Mouse (Mus musculus) CD4-positive, CD25-positive, alpha-beta regulatory T cell, adult 4 months (primary cell): ENCODE results near the gene Mcf2l. TPM values are rescaled to one million over a fixed set of nuclear protein-coding genes. Genes with fewer than 3 reads are reported as not detected.

Experiments
- ATAC-seq: one replicate; pipeline ENCODE4 v1.8.0; 2017
- polyA plus RNA-seq, 2 experiments: library from polyadenylated mRNA; unstranded; fragments of 100-300 nt; shearing (Covaris generic); gene quantifications; one replicate each; pipeline ENCODE4 v1.2.1; 2017

Gene Mcf2l
- polyA plus RNA-seq, 2 experiments from 2014 or later: 0.65 TPM; not detected in 1

DNA sequence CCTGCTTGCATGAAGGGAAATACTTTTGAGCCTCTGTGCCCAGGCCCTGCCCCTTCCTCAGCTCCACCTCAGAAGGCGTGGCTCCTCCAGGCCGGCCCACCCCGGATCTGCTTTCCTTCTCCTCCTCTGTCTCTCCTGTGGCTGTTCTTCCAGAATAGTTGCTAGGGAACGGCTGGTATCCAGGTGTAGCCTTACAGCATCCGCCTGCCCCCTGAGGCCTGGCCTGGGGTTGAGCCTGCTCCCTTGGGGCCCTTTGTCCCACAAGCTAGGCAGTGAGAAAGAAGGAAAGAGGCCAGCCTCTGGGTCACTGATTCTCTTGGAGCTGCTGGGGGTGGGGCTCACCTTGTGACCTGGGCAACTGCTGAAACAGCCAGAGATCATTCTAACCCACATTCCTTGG lies 38.4 kb downstream of the Mcf2l start:
- no peak for ATAC-seq

DNA sequence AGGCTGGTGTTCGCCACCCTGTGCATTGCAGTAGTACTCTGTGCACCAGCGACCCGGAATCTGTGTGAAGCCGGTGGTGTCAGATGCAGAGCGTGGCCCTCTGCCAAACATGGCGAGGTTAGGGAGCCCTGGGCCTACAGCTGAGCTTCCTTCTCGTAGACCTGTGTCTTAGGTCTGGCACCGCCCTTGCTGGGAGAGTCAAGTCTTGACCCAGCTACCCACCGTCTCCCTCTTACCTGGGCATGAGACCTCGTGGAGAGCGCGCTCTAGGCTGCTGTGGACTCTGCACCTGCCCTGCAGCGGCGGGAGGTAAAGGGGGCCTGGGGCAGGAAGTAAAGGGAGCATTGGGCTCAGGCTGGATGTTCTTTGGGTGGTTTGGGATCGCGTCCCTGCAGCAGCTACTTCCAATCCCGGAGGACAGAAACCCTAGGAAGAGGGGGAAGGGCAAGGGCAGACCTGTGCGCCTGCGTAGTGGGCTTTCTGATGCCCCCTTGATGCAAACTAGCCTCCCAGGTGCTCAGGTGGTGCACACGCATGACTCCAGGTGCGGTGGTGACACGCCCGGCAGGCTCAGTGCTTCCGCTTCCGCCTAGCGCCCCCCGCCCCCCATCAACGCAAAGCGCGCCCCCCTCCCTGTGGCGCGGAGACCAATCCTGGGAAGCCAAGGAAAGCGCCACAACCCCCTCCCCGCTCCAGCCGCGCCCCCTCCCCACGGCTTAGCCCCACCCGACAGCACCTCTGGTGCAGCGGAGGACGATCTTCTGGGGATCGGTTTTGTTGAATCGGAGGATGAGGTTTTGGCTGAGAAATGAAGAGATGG lies 41.8 kb downstream of the Mcf2l start:
- no peak for ATAC-seq

GRCm38 (mm10) chr8:12916156-12916900 lies 42.7 kb downstream of the Mcf2l start:
- ATAC-seq: no peak

DNA sequence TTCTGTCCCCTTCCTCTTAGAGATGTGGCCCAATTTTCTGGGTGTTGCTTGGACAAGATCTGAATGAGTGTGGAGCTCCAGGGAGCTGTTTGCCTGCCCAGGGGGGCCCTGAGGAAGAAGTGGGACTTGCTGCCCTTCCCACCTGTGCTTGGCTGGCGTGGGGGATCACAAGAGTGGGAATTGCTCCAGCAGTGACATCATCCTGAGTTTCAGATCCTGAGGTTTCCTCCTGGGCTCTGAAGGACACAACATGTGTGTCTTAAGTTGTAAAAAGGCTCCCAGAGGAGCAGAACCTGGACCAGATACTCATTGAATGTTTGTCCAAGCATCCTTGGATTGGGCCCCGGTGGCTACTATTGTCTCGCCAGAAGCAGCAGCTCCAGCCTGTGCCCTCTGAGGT lies 43.4 kb downstream of the Mcf2l start:
- no peak for ATAC-seq

- no peak for ATAC-seq
Observed at GRCm38 (mm10) chr8:12917831-12918230, 44.2 kb downstream of the Mcf2l start.

- no peak for ATAC-seq
Observed at GRCm38 (mm10) chr8:12920599-12920998, 47.0 kb downstream of the Mcf2l start.

DNA sequence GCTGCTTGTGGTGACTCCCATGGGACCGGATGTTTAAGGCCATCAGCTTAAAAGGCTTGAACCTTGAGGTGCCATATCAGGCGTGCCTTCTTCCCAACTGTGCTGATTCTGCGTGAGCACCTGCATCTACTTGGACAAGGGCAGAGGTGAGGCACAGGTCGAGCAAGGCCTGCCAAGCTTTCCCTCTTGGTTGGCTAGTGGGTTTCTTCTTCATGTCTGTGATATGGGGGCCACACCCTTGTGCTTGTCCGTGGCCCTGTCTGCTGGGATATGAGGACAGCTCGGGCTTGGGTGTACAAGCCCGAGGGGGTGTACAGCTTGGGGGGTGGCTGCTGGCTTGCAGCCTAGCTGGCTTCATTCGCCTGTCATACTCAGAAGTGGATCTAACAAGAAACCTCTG lies 51.4 kb downstream of the Mcf2l start:
- ATAC-seq: no peak

DNA sequence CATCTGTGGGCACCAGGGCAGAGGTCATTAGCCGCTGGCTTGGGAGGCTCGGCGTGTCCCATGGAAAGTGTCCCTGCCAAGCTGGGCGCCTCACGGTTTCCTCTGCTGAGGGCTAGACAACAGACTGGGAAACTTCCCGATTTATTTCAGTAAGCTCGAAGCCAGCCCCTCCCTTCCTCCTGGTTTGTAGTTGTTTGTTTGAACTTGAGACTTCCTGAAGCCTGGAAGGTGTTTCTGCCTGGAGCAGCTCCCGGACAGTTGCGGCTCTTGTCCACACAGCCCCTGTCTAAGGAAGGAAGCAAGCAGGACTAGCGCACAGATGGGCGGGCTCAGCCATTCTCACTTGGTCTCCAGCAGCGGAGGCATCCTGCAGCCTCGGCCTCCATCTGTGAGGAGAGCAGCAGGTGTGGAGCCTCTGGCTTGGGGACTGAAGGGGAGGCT lies 52.4 kb downstream of the Mcf2l start:
- ATAC-seq: no peak

GRCm38 (mm10) chr8:12927204-12927983 lies 53.8 kb downstream of the Mcf2l start:
- no peak for ATAC-seq

DNA sequence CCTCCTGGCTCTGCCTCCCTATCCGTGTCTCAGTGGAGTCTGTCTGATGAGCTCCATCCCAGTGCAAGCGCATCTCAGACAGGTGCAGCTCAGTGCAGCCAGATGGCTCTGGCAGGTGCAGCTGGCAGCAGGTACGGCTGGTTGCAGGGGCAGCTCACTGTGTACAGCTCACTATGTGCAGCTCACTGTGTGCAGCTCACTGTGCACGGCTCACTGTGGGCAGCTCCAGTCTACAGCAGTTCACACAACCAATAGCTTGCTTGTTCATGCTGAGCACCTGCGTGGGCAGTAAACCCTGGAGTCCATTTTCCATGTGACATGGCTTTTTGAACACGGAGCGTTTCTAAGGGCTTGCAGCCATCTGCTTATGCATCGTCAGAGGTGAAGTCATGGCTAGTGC lies 54.4 kb downstream of the Mcf2l start:
- no peak for ATAC-seq

DNA sequence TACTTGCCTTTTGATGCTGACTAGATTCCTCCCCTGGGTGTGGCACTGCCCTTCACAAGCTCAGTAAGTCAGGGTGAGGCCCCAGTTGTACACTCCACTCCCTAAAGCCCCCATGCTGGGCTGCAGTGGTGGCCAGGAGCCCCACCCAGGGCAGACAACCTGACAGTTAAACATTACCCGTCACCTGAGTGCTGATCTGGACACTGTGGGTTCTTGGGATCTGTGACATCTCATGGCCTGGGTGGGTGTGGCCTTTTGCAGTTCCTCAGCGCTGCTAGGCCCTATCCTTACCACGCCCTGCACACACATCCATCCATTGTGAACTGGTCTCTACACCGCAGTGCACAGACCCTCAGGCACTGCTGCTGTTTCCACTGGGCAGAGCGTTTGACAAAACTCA lies 55.3 kb downstream of the Mcf2l start:
- no peak for ATAC-seq

GRCm38 (mm10) chr8:12930290-12930689 lies 56.7 kb downstream of the Mcf2l start:
- ATAC-seq: no peak

DNA sequence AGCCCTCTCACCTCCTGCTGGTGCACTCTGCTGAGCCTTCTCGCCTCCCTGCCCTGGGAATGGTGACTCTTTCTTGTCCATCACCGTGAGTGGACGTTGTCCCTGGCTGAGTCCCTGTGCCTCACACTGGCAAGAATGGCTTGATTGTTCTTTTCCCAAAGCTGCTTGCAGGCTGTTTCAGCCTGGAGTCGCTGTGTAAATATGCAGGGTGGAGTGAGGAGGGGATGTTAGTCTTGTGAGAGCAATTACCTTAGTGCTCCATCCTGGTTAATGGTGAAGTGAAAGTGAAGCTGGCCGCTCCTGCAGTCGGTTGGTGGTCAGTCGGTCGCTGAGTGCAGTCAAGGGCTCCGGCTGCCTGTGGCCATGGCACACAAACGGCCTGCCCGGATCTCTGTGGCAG lies 57.8 kb downstream of the Mcf2l start:
- no peak for ATAC-seq

GRCm38 (mm10) chr8:12932520-12932919 lies 58.9 kb downstream of the Mcf2l start:
- no peak for ATAC-seq

- no peak for ATAC-seq
Observed at GRCm38 (mm10) chr8:12933765-12934164, 60.2 kb downstream of the Mcf2l start.

DNA sequence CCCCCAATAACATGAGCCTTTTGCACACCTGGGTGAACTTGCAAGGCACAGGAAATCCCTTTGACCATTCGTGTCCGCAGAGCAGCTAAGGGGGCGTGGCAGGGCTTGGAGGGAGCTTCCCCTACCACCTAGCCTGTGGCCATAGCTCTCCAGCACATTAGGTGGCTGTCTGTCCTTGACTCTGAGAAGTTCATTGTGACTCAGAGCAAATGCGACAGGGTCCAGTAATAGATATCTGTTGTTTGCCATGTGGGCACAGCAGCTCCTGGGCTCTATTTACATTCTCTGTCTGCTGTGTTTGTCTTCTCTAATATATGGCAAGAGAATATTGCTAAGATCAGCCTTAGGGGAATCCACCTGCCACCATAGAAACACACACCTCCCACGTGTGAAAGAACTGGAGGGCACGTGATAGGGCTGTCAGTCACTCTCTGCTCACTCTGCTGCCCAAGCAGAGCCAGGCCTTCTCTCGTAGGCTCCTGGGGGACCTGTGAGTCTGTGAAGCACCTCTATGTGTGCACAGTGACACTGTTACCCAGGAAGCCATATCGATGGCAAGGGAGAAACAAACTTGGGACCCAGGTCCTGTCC lies 60.9 kb downstream of the Mcf2l start:
- no peak for ATAC-seq

DNA sequence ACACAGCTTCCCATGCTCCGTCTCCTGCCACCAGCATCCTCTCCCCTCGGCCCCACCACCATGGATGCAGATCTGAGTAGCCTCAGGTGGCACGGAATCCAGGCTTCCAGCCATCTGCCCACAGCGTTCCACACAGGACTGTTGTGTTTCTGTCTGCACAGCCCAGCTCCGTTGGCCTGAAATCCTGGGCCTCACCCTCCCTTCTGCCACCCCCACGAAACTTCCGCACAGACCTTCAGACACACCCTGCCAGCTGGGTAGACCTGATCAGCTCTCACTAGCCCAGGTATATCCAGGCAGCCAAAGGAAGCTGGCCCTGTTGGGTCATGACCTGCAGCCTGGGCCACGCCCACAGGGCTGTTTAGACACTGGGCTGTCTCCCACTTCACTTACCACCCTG lies 66.9 kb downstream of the Mcf2l start:
- ATAC-seq: no peak

DNA sequence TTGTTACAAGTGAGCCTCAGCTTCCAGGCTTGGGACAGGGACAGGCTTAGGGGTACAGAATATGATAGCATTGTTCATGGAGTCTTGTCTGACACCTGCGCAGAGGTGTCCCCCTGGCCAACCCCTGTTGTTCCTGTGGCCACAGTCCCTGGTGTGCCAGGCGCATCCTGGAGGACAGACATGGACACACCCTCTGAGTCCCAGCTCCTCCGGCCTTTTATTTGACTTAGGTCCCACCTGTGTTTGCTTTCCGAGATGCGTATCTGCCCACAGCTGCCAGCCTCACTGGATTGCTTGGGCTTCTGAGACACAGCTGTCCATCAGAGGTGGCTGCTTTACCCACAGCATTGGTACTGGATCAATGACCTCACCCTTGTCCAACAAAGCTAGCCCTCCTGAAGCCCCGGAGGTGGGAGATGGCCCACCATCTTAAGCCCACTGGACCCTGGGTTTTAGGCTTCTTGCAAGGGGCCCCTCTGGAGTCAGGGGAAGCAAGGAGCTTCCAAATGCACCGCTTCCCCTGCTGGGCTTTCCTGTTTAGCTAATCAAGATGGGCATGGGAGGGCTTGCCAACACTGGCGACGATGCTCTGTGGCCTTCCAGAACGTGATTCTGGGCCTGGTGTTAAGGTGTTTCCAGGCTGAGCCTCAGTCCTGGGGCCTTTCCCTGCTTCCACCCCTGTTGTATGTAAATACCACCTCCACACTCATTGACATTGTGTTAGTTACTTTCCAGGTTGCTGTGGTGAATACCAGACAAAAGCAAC lies 67.7 kb downstream of the Mcf2l start:
- ATAC-seq: no peak

DNA sequence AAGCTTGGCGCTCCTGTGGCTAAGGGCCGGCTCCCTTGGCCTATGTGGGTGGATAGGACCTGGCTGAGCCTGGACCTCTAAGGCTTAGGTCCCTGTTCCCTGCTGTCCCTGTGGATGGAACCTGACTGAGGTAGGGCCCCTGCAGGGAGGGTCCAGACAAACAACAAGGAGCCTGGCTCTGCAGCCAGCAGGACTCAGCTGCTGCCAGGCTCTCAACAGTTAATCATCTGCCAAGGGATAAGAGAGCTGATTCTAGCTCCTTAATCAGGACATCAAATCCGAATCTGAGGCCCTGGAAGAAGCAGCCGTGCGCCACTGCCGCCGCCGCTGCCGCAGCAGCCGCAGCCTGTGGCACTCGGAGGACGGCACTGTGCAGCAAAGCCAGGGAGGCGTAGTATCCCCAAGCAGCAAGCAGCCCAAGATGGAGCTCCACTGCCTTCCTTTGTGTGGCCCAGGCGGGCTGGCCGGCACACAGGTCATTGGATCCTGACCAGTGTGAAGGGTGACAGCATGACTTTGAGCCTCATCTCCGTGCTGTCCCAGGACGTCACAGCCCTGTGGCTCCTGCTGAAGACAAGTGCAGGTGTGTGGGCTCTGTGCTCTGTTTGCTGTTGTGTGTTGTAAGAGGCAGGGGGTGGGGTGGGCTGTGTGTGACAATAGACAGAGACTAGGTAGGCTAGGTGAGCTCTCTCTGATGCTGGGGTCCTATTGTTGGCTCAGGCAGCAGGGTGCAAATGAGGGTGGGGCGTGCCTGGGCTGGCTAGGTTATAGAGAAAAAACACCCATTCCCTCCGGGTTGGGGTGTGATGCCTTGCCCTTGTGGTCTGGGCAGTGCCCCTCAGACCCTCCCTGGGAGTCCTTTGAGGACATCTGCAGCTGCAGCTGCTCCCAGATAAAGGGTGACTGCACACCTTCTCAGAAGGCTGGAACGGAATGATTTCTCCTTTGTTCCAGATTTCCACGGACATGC lies 74.3 kb downstream of the Mcf2l start:
- ATAC-seq: no peak

DNA sequence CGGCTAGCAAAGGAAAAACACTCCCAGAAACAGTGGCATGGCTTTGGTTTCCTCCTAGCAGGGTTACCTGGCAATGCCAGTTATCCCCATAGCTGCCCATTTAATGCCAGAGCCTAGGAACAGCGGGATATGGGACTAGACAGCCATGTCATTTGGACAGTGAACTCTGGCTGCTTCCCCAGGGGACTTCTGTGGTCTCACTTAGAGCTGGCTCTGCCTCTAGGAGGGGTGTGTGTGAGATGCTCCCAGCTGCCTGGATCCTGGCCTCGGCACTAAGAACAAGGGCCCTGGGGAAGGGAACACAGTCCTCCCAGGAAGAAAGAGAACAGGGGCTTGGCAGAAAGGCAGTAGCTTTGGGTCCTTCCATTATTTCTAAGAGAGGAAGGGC lies 75.0 kb downstream of the Mcf2l start:
- ATAC-seq: no peak
